Mouse (Mus musculus): ENCODE results near the gene Cfap99.

- TF ChIP-seq POLR2A (IDR thresholded peaks at IDR 0.05; ENCODE audit: borderline replicate concordance, control insufficient read depth, low read depth, low read length) = no peak
- TF ChIP-seq CTCF (IDR thresholded peaks at IDR 0.05; ENCODE audit: control insufficient read depth, insufficient read depth, low read length) = no peak
These were observed 13.6 kb upstream of the Cfap99 start for GRCm38 (mm10) chr5:34274676-34275293.

All from bone marrow, adult 2 months (tissue).